Comparison of ENCODE assay signal across 17 mouse cellular contexts in genomic region chr3:129386522-129386921, GRCm38 (mm10). TPM values are rescaled to one million over a fixed set of nuclear protein-coding genes. Genes with fewer than 3 reads are reported as not detected.
"Had no signal": no experiment of that assay in that cellular context is flagged by ENCODE, and none has a peak within 500 bp of the region (broad histone marks: within the 10 kb centered on the region; RNA-seq: fewer than 3 reads in every experiment).

No protein-coding gene starts in this region.

- H3K36me3 ChIP-seq: limb, embryonic 13.5 days; liver, embryonic 15.5 days; midbrain, embryonic 10.5 days; midbrain, embryonic 15.5 days; neural tube, embryonic 13.5 days had no signal

- DNase-seq: kidney, postnatal 4 days; left cerebral cortex, postnatal 4 days; lung, adult 2 months; lung, postnatal 36 days; right cerebral cortex, adult 18-20 months; right cerebral cortex, postnatal 25 days; thymus, adult 18-20 months; thymus, postnatal 14 days had no signal

- H3K4me1 ChIP-seq: liver, embryonic 15.5 days; midbrain, embryonic 15.5 days; neural tube, embryonic 13.5 days had no signal

- H3K9me3 ChIP-seq: limb, embryonic 13.5 days; liver, embryonic 15.5 days; midbrain, embryonic 10.5 days; midbrain, embryonic 15.5 days; neural tube, embryonic 13.5 days had no signal

- H3K27me3 ChIP-seq: limb, embryonic 13.5 days; liver, embryonic 15.5 days; midbrain, embryonic 15.5 days; neural tube, embryonic 13.5 days had no signal

- ATAC-seq: lung, postnatal 0 days; midbrain, embryonic 15.5 days had no signal

- H3K4me3 ChIP-seq: layer of hippocampus, adult 2 months; limb, embryonic 13.5 days; liver, embryonic 15.5 days; midbrain, embryonic 10.5 days; midbrain, embryonic 15.5 days; neural tube, embryonic 13.5 days had no signal

- H3K27ac ChIP-seq: kidney, postnatal 0 days; layer of hippocampus, adult 2 months; limb, embryonic 13.5 days; liver, embryonic 15.5 days; midbrain, embryonic 15.5 days; neural tube, embryonic 13.5 days had no signal

- H3K9ac ChIP-seq: limb, embryonic 13.5 days; liver, embryonic 15.5 days; midbrain, embryonic 15.5 days; neural tube, embryonic 13.5 days had no signal

- H3K4me2 ChIP-seq: limb, embryonic 13.5 days; liver, embryonic 15.5 days; midbrain, embryonic 15.5 days; neural tube, embryonic 13.5 days had no signal

RNA-seq across cellular contexts. Expression of gene Enpep, which starts 54.0 kb away (rescaled TPM):
- total RNA-seq: megakaryocyte progenitor cell, adult 5-6 weeks had no signal
